Mouse (Mus musculus): ENCODE data around the gene Gse1. TPM values are rescaled to one million over a fixed set of nuclear protein-coding genes. Genes with fewer than 3 reads are reported as not detected.

Gse1 gene
- total RNA-seq, 2 experiments from 2014 or later = 58.1 to 60.7 TPM

DNA sequence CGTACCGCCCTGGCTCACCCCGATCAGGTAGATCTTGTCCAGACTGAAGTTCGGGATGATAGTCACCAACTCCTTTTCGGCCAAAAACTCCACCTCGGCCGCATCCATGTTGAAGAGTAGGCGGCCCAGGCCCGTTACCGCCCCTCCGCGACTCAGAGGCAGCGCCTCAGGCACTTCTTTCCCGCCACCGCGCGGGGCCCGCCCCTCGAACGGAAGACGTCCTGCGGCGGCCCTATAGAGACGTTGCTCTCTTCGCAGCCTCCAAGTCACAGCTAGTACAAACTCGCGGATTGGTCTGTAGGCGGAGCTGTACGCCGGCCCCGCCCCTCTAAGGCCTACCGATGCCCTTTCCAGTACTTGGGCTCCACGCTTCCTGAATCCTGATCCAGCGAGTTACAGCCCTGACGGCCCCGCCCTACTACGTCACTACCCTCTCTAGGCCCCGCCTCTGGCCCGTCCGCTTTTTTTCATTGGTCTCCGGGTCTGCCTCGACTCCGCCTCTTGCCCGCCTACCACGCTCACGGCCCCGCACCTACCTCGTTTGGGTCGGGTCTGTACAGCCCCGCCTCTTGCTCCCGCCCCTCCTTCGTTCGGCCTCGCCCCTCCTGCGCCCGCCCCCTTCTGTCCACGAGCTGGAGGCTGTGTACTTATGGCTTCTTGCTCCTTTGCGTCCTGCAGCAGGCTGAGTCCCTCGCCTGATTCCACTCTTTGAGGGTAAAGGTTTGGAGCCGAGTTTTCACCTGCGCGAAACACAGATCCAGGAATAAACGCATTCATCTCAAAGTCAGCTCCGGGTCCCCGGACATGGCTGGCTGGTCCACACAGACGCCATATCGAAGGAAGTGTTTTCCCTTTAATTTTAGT, 360.9 kb downstream of the Gse1 start, which contains the start of gene Gins2:
Gins2 (minus strand) TSS at position 397 of the 864 bp plus-strand sequence.
- peak; percentile 92 to 96 for DNase-seq (ENCODE audit: low spot score in 2 of 2)

- no peak for DNase-seq (ENCODE audit: low spot score in 2 of 2)
Observed at GRCm38 (mm10) chr8:120589921-120590320, 361.7 kb downstream of the Gse1 start.

- DNase-seq (ENCODE audit: low spot score in 2 of 2) = no peak
Observed at GRCm38 (mm10) chr8:120591587-120592292, 363.5 kb downstream of the Gse1 start.

DNA sequence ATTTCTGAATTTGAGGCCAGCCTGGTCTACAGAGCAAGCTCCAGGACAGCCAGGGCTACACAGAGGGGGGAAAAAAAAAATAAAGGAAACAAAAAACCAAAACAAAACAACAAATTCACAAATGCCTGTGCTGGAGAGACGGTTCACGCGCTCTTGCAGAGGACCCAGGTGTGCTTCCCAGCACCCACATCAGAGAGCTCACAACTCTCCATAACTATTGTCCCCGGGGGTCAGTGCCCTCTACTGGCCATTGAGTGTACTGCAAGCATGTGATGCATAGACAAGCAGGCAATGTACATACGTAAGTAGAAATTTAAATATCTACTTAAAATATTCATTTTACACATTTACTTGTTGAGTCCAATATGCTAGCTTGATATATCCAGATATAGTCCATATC, 366.3 kb downstream of the Gse1 start:
- no peak for DNase-seq (ENCODE audit: low spot score in 2 of 2)

DNA sequence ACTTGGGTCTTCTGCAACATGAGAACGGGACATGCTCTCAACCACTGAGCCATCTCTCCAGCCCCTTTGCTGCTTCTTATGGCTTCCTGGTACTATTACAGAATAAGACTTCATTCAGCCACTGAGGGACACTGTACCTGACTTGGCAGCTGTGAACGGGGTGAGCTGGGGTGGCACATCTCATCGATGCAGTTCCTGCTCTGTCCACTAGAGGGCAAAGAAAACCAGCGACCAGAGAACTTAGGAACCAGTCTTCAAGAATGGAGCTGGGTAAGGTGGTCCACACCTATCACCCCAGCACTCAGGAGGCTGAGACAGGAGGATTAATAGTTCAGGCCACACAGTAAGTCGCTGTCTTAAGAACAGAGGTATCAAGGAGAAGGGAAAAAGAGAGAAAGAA, 367.7 kb downstream of the Gse1 start:
- DNase-seq (ENCODE audit: low spot score in 2 of 2) = no peak

- no peak for DNase-seq (ENCODE audit: low spot score in 2 of 2)
Observed at GRCm38 (mm10) chr8:120598579-120598978, 370.3 kb downstream of the Gse1 start.

- DNase-seq (ENCODE audit: low spot score in 2 of 2) = peak; percentile 56 to 74
Observed at GRCm38 (mm10) chr8:120599504-120599903, 371.2 kb downstream of the Gse1 start.

- DNase-seq (ENCODE audit: low spot score in 2 of 2) = no peak
Observed at GRCm38 (mm10) chr8:120602672-120603071, 374.4 kb downstream of the Gse1 start.

GRCm38 (mm10) chr8:120607460-120607859, 379.2 kb downstream of the Gse1 start:
- no peak for DNase-seq (ENCODE audit: low spot score in 2 of 2)

- DNase-seq (ENCODE audit: low spot score in 2 of 2) = peak in 1 of 2 experiments; percentile 54
Observed at GRCm38 (mm10) chr8:120607885-120608284, 379.6 kb downstream of the Gse1 start.

- no peak for DNase-seq (ENCODE audit: low spot score in 2 of 2)
Observed at GRCm38 (mm10) chr8:120610824-120611223, 382.6 kb downstream of the Gse1 start.

- DNase-seq (ENCODE audit: low spot score in 2 of 2) = no peak
Observed at GRCm38 (mm10) chr8:120614491-120614890, 386.2 kb downstream of the Gse1 start.

DNA sequence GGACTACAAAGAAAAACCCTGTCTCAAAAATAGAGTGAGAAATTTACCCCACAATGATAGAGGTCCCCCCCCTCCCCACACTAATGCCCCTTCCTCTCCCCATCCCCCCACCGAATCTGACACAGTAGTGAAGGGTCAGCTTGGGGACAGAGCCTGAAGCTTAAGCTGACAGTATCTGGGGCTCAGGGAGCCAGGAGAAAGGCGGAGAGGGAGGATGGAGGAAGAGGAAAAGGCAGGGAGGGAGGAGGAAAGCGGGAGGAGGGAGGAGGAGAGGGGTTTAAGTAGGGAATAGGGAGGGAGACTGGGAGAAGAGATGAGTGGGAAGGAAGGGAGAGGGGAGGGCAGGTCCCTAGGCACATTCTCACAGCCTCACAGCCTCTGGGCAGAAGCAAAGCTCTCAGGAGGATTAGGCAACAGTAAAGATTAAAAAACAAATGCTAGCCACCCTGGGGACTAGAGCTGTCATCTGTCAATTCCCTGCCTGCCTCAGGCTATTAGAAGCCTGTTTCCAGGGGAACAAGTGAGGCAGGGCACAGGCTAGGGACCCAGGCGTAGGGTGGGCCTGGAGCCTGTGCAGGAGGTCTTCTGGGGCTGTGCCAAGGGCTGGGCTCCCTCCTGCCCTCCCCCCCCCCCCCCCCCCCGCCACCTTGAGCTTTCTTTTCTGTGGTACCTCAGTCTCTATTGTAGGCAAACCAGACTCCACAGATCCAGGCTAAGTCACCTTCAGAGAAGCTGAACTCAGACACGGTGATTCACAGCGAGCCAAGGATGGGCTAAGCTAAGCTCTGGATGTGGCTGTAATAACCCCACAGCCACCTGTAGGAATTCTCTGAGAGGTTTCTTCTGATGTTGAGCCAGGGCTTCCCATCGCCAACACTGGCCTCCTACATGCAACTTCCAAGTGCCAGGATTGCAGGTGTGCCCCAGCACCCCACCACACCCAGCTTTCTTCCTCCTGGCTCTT, 388.7 kb downstream of the Gse1 start:
- DNase-seq (ENCODE audit: low spot score in 2 of 2) = no peak

- DNase-seq (ENCODE audit: low spot score in 2 of 2) = peak; percentile 46 to 54
Observed at GRCm38 (mm10) chr8:120618110-120618509, 389.9 kb downstream of the Gse1 start.

DNA sequence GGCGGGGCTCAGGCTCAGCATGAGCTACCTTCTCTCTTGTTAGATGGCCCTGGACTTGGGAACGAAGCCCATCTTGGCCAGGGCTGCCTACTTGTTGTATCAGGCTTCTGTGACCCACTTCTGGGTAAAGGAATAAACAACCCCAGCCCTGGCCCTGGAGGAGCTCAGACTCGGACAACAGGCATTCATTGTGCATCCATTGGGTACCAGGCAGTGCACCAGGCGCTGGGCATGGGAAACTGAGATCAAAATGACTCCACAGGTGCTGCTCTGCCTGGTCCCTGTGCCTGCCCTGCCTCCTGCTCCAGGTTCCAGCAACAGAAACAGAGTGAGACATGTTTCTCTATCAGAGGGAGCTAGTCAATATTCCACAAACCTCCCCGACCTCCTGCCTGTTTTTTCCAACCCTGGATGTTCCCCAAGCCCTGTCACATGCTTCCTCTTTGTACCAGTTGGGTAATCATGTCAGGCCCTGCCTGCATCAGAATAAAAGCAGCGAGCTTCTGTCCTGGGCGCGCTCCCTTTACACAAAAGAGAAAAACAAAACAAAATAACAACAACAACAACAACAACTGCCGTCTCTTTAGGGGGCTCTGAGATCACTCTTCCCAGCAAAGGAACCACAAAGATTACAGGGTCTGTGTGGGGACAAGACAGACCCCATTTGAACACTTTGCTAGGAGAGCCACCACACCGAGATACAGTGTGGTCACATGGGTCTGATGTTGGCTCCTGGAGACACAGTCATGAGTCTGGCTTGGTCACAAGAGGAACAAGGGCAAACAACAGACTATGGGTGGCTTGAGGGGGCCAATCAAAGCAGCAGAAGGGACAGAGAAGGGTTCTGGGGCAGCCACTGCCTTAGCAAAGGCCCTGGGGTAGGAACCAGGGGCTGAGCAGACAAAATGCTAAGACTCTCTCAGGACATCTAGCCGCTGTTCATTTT, 391.3 kb downstream of the Gse1 start:
- no peak for DNase-seq (ENCODE audit: low spot score in 2 of 2)

DNA sequence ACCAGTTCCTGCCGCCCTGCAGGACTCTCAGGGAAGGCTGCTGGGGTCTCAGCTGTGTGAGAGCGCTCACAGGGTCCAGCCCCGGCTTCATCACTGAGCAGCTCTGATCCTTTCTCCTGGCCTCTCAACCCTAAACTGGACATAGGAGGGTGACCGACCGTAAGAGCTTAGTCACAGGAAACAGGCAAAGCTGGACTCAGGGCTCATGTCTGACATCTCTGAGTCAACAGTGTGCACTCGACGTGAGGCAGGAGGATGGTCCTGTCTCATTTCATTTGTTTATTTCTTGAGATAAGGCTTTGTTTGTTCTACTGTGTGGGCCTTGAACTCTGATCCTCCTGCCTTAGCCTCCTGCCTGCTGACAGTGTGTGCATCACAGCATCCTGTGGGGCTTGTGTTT, 392.2 kb downstream of the Gse1 start:
- DNase-seq (ENCODE audit: low spot score in 2 of 2) = no peak

DNA sequence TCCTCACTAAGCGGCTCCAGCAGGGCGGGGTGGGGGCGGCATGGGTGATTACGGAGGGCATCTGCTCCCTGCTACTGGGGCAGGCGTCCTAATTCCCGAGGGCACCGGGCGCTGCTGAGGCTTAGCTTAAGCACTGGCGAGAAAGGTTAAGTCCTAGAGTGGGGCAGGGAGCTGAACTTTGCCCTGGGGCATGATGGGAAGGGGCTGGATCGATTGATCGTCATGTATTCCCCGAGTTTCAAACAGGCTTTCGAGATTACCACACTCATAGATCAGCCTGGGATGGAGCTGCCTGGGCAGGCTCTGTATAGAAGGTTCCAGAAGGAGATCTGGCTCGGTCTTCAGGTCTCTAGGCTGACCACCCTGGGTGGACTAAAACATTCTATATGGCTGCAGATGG, 393.9 kb downstream of the Gse1 start:
- DNase-seq (ENCODE audit: low spot score in 2 of 2) = no peak

- DNase-seq (ENCODE audit: low spot score in 2 of 2) = no peak
Observed at GRCm38 (mm10) chr8:120623608-120624007, 395.4 kb downstream of the Gse1 start.

DNA sequence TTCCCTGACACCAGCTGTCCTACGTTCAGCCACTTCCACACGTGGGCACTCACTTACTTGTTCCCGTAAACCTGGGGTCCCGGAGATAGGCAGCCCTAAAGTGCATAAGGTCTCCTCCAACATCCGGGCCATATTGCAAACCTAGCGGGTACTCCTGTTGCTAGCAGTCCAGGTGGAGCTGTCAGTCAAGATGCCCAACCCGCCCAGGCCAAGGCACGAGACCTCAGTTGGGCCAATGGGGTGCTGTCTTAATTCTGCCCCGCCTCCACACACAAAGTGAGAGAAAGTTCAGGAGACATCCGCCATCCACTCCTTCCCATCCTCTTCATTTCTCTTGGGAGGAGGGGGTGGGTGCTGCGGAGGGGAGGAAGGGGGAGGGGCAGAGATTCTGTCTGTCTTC, 398.2 kb downstream of the Gse1 start:
- DNase-seq (ENCODE audit: low spot score in 2 of 2) = no peak

DNA sequence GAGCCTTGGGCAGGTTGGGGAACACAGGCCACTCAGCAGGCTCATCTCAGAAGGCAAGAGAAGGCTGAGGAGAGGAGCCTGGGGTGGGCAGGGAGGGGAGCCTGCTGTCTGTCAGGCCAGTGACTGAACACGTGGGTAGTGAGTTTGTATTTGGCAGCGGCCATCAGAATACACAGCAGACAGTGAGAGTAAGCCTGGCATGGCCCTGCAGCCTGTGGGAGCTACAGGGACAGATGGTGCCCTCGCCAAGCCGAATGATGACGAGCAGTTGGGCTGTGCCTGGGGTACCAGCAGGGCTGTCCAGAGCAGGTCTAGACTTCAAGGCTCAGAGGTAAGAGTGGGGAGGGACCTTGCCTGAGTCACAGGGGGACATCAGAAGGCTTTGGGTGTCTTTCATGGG, 399.0 kb downstream of the Gse1 start:
- DNase-seq (ENCODE audit: low spot score in 2 of 2) = no peak

Measured in adrenal gland, postnatal 4 days (tissue).